Mouse (Mus musculus) heart, embryonic 13.5 days (tissue): ENCODE data around the gene Itgb3bp. TPM values are rescaled to one million over a fixed set of nuclear protein-coding genes. Genes with fewer than 3 reads are reported as not detected.

Experiments
- ATAC-seq: fragments of 200-750 bp; cut with Nextera tagmentation; 2 replicates; pipeline ENCODE4 v1.8.0; 2017; ENCODE audit warnings: moderate TSS enrichment; ENCODE audit not compliant: insufficient number of reproducible peaks, low FRiP score, low TSS enrichment; ENCODE audit errors: extremely low read depth
- H3K27ac ChIP-seq: fragments of 300-500 bp; sonication (generic); replicated peaks from 2 replicates; pipeline ENCODE4 v1.5.1; 2015; ENCODE audit warnings: moderate library complexity, mild to moderate bottlenecking, inconsistent platforms
- H3K27me3 ChIP-seq: fragments of 300-500 bp; sonication (generic); replicated peaks from 2 replicates; pipeline ENCODE4 v1.6.1; 2015; ENCODE audit warnings: mild to moderate bottlenecking, inconsistent platforms
- H3K36me3 ChIP-seq: fragments of 300-500 bp; sonication (generic); 2 replicates; pipeline ENCODE4 v1.6.1; 2015; ENCODE audit warnings: mild to moderate bottlenecking, inconsistent platforms
- H3K4me1 ChIP-seq: fragments of 300-500 bp; sonication (generic); 2 replicates; pipeline ENCODE4 v1.6.1; 2015; ENCODE audit warnings: inconsistent platforms
- H3K4me2 ChIP-seq: fragments of 300-500 bp; sonication (generic); 2 replicates; pipeline ENCODE4 v1.6.1; 2015; ENCODE audit warnings: inconsistent platforms, mild to moderate bottlenecking, moderate library complexity
- H3K4me3 ChIP-seq: fragments of 300-500 bp; sonication (generic); 2 replicates; pipeline ENCODE4 v1.5.1; 2015; ENCODE audit warnings: moderate library complexity, mild to moderate bottlenecking, inconsistent platforms
- H3K9ac ChIP-seq: fragments of 300-500 bp; sonication (generic); 2 replicates; pipeline ENCODE4 v1.6.1; 2015; ENCODE audit warnings: inconsistent platforms, mild to moderate bottlenecking, moderate library complexity
- H3K9me3 ChIP-seq: fragments of 300-500 bp; sonication (generic); 2 replicates; pipeline ENCODE4 v1.6.1; 2016; ENCODE audit warnings: inconsistent platforms
- WGBS: fragments of 180-500 bp; shearing (Covaris S2); methylation state at CpG from one replicate; pipeline ENCODE4 v1.1.7; 2015; ENCODE audit warnings: mixed read lengths; 5-methylcytosine and 5-hydroxymethylcytosine counted together
- polyA plus RNA-seq: library from polyadenylated mRNA; unstranded; fragments of >200 nt; fragmentation: Nextera tagmentation; extraction: Ambion mirVana; gene quantifications from 2 replicates; pipeline ENCODE4 v1.2.1, GENCODE M21; 2015

The Itgb3bp gene
- polyA plus RNA-seq, 1 experiment from 2014 or later = 33.2 TPM

DNA sequence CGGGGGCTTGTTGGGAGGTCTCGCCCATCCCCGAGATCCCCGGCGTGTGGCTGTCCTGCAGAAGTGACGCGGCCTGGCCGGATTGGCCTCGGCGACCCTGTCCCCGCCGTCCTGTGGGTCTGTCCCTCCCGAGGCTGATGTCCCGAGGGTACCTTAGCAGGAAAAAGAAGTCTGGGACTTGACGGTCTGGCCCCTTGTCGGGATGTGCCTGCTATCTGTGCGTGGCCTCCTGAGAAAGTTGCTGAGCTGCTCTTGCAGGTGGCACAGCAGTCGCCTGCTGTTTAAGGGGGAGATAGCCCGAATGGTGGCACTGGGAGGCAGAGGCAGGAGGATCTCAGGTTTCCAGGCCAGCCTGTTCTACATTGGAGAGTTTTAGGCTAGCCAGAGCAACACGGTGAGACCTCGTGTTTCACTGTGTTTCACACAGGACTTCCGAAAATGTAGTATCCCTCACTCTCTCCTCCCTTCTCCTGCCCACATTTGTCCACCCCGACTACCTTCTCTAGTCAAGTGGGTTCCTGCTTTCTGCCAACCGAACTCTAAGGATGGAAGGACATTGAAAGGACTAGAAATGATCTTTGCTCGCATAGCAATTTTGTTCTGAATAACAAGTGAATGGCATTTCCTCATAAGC is 213.7 kb downstream of the Itgb3bp start:
- Histone ChIP-seq H3K4me3 (peak overlapping the region; percentile 76), H3K27ac (peak overlapping the region; percentile 74), H3K4me2 (peak overlapping the region; percentile 88), H3K4me1 (peaks cover 12% of the 10 kb centered on the region; the same call in 1 of the 2 replicates), H3K9ac (peak overlapping the region; percentile 94), H3K36me3 (peaks cover 18% of the 10 kb centered on the region), H3K9me3 (no peaks in the 10 kb centered on the region), H3K27me3 (no peaks in the 10 kb centered on the region)
- ATAC-seq = peak; percentile 35; the same call in 1 of the 2 replicates
- WGBS = 26% methylated on average over 25 of the region's 25 CpGs

Other genes starting within 250 kb of the Itgb3bp start
- gene Alg6, start 214.1 kb downstream of the Itgb3bp start, polyA plus RNA-seq = 8.7 and 9.3 TPM in 2 replicates
- gene Efcab7, start 100.6 kb downstream of the Itgb3bp start, polyA plus RNA-seq = 6.8 and 9.4 TPM in 2 replicates
- gene Pgm1, start 399 bp downstream of the Itgb3bp start, polyA plus RNA-seq = 230 and 246 TPM in 2 replicates
- 10.5 and 10.7 TPM in 2 replicates for gene Ror1, start 166.0 kb upstream of the Itgb3bp start, polyA plus RNA-seq